Mouse (Mus musculus): ENCODE results near the gene Gm20388.

Gm20388 gene

DNA sequence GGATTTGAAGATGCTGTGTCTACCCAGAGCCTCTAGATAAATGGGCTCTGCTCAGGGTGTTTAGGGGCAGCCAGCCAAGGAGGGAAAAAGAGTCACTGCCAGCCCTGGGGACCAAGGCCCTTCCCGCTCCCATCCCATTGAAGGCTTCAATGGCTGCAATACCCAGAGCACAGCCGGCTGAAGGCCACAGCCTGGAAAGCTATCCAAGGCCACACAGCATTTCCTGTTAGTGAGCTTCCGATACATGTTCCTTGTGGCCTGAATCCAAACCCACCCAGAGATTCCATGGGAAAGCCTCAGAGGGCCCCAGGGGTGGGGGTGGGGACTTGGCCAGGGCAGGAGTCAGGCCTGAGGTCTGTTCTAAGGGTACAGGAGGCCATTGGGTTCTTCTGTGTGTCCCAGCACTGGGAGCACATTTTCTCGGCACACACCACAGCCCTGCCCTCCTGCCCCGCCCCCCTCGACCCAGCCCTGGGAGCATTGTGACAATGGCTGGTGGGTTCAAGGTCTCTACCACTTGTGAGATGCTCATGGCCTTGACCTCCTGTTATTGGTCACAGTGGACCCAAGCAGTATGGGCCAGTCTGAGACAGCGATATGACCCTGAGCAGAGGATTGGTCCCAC is 294.2 kb downstream of the Gm20388 start:
- DNase-seq (ENCODE audit: low read depth), result no peak

DNA sequence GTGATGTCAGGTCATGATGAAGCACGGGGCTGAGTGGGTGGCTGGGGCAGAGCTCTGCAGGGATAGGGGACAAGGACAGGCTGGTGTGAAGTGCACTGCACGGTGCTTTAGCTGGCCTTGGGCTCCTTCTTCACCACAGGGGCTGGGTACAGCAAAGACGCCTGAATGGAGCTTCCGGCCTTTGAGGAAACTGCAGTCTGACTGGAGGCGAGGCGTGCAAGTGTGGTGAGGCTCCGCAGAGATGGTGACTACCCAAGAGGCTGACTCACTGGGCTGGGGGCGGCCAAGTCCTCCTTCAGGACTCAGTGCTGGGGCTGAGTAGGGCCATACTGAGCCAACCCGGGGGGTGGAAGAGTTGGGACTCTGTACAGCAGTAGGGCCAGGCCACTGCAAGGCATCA is 295.3 kb downstream of the Gm20388 start:
- DNase-seq (ENCODE audit: low read depth), result peak; percentile 56

DNA sequence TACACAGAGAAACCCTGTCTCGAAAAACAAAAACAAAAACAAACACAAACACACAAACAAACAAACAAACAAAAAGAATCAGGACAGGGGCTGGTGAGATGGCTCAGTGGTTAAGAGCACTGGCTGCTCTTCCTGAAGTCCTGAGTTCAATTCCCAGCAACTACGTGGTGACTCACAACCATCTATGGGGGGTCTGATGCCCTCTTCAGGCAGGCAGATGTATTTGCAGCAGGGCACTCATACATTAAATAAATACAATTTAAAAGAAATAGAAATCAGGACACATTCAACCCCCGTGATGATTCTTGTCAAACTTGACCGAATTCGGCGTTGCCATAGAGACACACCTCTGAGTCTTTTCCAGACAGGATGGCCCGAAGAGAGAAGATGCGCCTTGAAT is 296.7 kb downstream of the Gm20388 start:
- DNase-seq (ENCODE audit: low read depth), result no peak

DNA sequence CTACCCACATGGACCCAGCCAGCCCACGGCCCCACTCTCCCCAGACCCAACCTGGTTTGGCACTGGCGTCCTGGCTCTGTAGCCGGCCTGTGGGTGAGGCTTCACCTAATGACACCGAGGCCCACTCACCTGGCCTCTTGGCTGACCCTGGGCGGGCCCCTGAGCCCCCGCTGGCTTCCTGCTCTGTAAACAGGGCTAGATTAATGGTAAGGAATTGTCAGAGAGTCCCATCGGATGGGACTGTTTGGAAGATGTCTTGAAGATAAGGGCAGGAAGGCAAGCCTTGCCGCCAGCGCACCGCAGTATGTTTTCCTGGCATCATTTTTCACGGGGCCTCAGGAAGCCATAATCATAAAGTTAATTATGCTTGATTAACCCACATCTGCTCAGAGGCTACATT is 297.5 kb downstream of the Gm20388 start:
- DNase-seq (ENCODE audit: low read depth), result no peak

DNA sequence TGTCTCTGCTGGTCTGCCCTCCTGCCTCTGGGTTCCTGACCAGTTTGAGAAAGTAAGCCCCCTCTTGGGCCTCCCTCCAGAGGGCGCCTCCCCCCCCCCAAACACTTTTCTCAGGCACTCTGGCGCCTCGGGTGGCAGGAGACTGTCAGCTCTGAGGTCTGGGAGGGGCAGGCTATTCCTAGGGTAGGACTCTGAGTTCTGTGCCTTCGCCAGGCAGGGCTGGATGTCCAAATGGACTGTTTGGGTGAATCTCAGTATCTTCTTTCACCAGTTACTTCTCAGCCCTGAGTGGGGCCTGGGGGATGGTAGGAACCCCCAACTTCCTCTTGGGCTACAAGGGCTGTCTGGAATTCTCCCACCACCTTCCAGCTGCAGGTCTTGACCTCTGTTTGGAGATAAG is 300.7 kb downstream of the Gm20388 start:
- no peak for DNase-seq (ENCODE audit: low read depth)

DNA sequence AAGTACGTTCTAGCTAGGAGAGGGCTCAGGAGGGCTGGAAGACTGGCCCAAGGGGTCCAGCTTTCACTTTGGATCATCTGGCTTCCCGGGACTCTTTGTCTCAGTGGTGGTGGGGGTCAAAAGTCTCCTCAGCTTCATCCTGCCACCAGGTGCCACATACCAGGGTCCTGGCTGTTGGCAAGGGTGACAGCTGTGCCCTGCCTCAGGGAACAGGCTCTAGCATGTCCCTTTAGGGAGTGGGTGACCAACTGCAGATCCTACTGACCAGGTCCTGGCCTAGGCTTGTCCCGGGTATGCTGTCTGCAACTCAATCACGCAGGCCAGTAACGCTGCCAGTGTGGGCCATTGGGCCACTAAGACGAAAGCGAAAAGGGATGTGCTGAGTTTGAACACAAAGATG is 302.0 kb downstream of the Gm20388 start:
- DNase-seq (ENCODE audit: low read depth), result no peak

DNA sequence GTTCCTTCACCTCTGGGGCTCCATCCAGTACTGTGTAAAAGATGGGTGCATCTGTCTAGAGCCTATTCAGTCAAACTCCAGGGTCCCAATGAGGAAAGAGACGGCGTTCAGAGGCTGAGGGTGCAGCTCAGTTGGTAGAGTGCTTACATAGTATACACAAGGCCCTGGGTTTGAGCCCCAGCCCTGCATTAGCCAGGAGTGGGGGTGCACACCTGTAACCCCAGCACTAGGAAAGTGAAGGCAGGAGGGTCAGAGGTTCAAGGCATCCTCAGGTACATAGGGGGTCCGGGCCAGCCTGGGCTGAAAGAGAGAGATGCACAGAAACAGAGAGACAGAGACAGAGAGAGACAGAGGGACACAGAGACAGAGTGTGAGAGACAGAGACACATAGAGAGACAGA is 302.6 kb downstream of the Gm20388 start:
- DNase-seq (ENCODE audit: low read depth), result no peak

DNA sequence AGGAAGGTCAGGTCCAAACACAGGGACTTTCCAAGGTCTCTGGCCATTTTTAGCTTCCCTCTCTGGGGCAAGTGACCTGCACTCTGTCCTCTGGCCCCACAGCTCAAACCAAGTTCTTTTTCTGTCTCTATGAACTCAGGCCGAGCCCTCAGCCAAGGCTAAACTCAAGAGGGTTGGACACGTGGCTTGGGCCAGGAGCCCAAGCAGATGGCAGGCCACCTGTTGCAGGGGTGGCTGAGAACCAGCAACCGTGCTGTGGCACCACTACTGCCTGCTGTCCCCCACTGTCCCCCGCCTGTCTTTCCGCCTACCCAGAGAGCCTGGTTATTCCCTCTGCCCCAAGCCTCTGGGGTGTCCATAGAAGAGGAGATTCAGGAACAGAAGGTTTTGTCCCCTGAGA is 303.3 kb downstream of the Gm20388 start:
- no peak for DNase-seq (ENCODE audit: low read depth)

DNA sequence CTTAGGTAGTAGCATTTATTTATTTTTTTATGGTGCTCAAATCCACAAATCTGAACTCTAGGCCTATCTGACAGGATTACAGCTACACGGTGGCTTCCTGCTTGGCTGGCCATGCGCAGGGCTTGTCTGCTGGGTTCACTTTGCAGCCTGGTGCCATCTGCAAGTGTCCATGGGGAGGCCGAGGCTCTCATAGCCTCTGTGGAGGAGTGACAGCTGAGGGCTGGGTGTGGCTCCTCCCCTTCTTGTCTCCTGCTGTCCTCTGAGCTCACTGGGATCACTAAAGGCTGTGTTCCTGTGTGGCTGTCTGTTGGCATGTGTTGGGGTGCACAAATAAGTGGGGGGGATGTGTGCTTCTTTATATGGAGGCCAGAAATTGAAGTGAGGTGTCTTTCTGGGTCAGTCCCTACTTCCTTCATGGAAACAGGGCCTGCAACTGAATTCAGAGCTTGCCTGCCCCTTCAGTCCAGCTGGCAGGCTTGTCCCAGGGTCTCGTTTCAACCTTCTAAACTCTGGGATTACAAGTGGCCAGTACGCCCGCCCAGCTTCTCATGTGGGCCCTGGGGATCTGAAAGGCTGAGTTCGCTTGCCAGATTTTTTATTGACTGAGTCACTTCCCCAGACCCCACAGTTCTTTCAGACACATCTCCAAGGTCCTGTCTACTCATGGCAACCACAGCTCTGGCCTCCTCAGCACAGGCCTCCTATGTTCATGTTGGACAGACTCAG is 304.9 kb downstream of the Gm20388 start:
- peak; percentile 84 for DNase-seq (ENCODE audit: low read depth)

DNA sequence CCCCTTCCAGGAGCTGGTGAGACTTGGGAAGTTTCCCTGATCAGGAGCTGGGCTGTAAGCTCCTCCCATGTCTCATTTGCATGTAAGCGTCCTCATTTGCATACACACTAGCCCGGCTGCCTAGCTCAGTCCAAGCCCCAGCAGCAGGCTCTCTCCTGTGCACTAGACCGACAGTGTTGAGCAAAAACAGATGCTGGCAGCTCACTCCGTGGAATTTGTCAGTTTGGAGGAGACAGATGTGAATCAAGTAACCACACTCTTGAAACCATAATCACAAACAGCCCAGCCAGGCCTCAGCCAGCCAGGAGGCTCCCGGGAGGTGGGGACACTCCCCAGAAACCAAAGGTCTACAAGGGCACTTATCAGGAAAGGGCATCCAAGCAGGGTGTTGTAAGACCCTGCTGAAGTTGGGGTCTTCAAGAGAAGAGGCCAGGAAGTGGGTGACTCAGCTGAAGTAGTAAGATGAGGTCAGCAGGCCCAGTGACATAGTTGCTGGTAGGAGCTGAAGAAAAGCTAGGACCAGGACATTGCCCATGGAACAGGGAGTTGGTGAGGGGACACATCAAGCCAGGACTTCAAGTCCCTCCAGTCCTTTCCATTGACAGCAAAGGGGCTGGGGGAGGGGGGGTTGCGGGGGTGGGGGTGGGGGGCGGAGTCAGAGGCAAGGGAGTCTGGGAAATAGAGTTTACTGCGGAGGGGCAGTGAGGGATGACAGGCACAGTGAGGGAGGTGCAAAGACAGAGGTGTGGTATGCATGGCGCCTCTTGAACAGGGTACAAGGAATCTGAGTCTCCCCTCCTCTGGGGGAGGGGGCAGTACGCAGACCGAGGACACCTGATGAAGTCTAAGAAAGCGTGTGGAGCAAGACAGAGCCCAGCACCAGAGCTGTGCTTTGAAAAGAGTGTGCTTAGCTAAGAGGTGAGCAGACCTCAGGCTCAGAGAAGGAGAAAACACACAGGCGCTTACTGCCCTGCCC is 306.5 kb downstream of the Gm20388 start:
- DNase-seq (ENCODE audit: low read depth), result peak; percentile 93

DNA sequence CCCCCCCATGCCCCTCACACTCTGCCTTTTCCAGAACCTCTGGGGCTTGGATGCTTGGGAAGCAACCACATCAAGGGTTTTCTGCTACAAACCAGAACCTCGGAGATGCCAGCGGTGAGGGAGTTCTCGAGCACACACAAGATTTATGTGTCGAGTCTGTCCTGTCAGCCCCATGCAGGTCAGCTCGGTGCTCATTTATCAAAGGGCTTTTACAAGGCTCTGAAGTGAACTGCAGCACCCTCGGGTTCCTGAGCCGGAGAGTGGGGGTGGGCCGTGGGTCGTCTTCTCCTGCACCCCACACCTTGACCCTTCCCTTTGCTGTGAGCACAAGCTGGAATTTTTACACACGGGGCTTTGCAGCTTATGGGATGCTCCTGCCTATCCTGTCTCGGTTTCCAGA is 311.9 kb downstream of the Gm20388 start:
- no peak for DNase-seq (ENCODE audit: low read depth)

DNA sequence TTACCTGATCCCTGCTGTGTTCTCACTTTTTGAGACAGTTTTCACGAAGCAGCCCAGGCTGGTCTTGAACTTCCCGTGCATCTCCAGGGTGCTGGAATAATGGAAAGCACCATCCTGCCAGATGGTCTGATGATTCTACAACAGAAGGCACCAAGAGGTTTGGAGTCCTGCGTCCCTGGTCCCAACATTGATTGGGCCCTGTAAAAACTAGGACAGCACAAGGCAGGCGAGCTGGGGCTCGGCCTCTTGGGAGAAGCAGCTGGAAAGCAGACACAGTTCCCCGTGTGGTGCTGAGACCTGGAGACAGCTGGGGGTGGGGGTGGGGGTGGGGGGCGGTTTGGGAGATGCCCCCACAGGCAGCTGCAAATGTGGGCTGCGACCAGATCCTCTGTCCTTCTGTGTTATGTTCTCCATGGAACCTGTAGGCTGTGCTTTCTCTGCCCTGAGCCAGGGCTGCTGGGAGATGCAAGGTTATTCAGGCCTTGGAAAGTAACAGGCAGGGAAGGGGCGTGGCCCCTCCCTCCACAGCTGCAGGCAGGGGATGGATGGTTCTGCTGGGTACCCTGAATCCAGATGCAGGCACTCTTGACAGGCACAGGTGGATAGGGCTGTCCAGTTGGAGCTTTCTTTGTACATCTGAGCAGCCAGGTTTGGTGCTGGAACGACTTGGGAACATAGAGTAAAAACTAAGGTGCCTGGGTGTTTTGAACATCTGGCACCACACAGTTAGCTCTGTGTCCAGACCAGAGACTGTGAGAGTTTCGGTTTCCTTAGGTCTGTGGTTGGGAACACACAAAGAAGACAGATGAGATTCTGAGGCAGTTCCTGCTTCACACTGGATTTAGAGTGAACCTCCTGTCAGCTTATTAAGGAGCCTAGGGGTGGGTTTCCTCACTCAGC is 314.1 kb downstream of the Gm20388 start:
- peak; percentile 31 for DNase-seq (ENCODE audit: low read depth)

DNA sequence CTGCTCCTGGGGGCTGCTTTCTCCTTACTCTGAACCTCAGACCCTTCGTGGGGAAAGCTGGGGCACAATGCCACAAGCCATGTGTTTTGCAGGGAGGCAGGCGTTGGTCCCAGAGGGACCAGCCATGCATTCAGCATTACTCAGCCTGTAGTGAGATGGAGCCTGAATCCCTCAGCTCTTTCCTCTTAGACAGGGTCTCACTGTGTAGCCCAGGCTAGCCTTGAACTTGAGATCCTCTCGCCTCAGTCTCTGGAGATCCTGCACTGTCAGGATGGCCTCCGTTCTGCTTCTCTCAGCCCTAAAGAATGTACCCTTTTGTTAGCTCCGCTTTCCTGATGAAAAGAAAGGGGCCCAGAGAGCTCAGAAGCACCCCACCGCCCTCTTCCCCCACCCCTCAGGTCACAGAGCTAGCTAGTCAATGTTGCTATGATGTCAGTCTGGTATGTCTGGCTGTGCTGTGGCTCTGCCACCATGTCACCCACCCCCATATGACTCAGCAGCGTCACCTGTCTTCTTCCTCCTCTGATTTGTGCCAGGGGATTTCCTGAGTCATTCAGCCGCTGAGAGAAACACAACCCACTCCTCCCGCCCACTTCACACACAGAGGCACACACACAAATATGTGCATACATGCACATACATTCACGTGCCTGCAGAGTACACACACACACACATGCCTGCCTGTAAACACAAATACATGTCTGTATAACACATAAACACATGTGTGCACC is 314.9 kb downstream of the Gm20388 start:
- peak; percentile 64 for DNase-seq (ENCODE audit: low read depth)

DNA sequence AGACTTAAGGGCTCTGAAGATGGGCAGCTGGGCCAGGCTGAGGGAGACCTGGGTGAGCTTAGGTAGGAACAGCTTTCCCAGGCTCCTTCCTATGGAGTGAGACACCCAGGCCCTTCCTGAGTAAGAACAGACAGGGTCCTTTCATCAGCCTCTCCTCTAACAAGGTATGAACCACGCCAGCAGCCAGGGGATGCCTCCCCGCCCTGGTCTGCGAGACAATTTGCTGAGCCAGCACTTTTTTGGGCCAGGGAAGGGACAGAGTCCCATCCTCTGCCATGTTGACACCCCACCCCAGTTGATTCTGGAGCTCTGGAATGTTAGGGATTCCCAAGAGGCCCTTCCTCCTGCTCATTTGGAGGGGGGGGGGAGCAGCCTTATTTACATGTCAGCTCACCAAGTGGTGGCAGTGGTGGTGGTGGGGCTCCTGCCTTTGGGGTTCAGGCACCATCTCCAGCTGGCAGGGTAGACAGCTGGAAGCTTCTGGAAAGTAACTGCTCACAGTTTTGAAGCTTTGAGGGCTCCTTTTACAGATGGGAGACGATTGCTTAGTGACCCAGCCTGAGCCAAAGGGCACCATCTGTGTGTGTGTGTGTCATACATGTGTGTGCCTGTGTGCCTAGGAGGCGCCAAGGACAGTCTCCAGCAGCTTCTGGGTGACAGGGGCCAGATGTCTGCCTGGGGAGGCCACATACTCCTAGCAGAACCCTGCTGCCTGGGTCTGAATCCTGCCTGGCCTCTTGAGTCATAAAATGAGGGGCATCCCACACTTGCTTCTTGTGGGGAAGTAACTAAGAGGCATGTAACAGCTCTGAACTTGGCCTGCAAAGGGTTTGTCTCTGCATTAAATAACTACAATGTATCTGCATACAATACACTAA is 316.3 kb downstream of the Gm20388 start:
- DNase-seq (ENCODE audit: low read depth), result peak; percentile 46

DNA sequence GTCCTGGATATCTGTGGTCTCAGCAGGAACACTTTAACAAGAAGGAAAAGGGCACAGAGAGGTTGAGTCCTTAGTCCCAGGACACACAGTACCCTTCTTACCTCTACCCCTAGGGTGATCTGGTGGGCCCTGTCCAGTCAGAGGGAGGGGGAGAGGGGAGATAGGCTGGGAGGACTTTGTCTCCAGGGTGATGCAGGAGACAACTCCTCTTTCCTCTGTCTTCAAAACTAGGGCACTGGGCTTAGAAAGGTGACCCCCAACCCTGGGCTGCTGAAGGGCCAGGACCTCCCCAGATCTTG is 316.9 kb downstream of the Gm20388 start:
- DNase-seq (ENCODE audit: low read depth), result no peak

DNA sequence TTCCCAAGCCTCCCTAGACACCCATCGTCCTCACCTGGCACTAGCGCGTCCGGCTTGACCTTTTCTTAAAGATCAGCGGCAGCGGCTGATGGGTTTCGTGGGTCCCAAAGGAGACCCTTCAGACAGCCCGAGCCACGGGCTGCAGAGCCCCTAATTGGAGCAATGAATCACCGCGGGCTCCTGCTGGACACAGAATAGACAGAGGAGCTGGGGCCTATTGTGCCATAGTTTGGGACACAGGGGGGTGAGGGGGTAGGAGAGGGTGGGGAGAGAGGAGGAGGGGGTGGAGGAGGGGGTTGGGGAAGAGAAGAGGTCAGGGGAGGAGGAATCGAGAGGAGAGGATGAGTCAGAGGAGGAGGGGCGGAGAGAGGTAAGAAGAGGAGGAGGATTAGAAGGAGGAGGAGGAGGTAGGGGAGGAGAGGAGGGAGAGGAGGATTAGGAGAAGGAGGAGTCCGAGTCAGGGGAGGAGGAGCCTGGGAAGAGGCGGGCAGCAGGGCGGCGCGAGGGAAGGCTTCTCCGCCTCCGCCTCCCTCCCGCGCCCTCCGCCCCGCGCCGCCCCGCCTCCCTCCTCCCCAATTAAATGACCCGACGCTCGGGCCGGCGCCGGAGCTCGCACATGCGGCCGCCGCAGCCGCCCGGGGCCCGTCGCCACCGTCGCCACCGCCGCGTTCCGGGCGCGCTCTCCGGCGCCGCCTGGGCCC is 317.4 kb downstream of the Gm20388 start, which contains the start of gene Gse1:
Gene Gse1, plus strand, starts transcription at position 566 of the 701 bp plus-strand sequence.
- peak; percentile 92 for DNase-seq (ENCODE audit: low read depth)

DNA sequence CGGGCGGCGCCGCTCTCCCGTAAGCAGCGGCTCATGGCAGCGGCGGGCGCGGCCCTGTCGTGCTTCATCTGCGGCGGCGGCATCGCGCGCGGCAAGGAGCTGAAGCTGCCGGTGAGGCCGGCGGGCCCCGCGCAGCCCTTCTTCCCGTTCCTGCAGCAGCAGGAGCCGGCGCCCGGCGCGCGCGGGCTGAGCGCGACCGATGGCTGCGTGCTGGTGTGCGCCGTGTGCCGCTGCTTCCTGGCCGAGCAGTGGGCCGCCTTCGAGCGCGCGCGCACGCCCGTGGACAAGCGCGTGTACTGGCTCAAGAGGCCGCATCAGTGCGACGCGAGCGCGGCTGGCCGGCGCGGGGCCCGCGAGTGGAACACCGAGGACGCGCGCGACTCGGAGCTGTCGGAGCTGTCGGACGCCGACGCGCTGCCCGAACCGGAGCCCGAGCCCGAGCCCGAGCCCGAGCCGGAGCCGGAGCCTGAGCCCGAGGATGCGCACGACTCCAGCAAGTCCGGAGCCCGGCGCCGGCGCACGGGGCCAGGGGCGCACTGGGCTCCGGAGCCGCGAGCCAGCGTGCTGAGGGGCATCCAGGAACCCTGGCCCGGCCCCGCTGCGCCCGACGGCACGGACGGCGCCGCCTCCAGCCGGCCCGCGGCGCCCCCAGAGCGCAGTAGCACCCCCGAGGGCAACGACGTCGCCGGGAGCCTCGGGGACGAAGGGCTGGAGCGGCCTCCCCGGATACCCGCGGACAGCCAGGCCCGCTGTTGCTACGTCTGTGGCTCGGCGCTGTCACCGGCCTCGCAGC is 318.3 kb downstream of the Gm20388 start:
- DNase-seq (ENCODE audit: low read depth), result peak; percentile 61

DNA sequence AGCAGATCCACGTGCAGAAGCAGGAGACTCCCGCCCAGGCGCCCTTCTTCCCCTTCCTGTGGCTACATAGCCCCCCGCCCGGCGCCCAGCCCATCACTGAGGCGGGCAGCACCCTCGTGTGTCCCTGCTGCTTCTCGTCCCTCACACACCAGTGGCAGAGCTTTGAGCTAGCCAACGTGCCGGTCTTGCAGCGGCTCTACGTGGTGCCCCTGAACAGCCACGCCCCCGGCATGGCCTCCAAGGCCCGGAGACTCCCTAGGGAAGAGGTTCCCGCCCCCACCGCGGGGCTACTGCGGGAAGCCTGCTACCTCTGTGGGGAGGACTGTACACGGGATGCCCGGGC is 318.9 kb downstream of the Gm20388 start:
- DNase-seq (ENCODE audit: low read depth), result peak; percentile 46

DNA sequence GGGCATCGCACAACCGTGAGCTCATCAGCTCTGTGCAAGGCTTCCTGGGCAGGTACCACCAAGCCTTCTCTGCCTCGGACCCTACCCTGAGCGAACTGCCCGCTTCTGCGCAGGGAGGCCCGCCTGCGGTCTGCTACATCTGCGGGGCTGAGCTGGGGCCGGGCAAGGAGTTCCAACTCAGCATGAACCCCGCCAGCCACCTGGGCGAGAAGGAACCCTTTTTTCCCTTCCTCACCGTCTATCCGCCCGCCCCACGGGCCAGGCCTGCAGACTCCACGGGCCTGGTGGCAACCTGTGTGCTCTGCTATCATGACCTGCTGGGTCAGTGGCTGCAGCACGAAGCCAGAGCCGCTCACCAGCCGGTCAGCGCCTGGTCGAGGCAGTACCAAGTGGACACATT is 319.4 kb downstream of the Gm20388 start:
- DNase-seq (ENCODE audit: low read depth), result no peak

All from NIH3T3 (cell line).